Mouse (Mus musculus) testis, adult 2 months (tissue): ENCODE data around the gene Wipf2. TPM values are rescaled to one million over a fixed set of nuclear protein-coding genes. Genes with fewer than 3 reads are reported as not detected.

Experiments used
- H3K27ac ChIP-seq: fragments of 200-500 bp; 2 replicates; pipeline ENCODE4 v1.5.1; 2012; ENCODE audit warnings: low read depth, low read length; ENCODE audit not compliant: control insufficient read depth, insufficient read depth
- H3K27me3 ChIP-seq: fragments of 200-500 bp; 2 replicates; pipeline ENCODE4 v1.6.1; 2012; ENCODE audit warnings: mild to moderate bottlenecking, low read length, moderate library complexity; ENCODE audit not compliant: control insufficient read depth, insufficient read depth
- H3K36me3 ChIP-seq: fragments of 200-500 bp; 2 replicates; pipeline ENCODE4 v1.6.1; 2012; ENCODE audit warnings: mild to moderate bottlenecking, low read length; ENCODE audit not compliant: control insufficient read depth, insufficient read depth
- H3K4me1 ChIP-seq: fragments of 200-500 bp; 2 replicates; pipeline ENCODE4 v1.6.1; 2012; ENCODE audit warnings: low read length; ENCODE audit not compliant: control insufficient read depth, insufficient read depth
- H3K4me3 ChIP-seq: fragments of 200-500 bp; 2 replicates; pipeline ENCODE4 v1.5.1; 2012; ENCODE audit warnings: low read depth, mild to moderate bottlenecking, low read length, moderate library complexity, mixed read lengths; ENCODE audit not compliant: control insufficient read depth
- CTCF ChIP-seq: fragments of 200-500 bp; IDR thresholded peaks from 2 replicates; pipeline ENCODE4 v1.5.1; 2012; ENCODE audit warnings: low read depth, mild to moderate bottlenecking, inconsistent platforms, low read length, moderate library complexity; ENCODE audit not compliant: control insufficient read depth, insufficient read depth, insufficient replicate concordance
- POLR2A ChIP-seq: fragments of 200-500 bp; IDR thresholded peaks from 2 replicates; pipeline ENCODE4 v1.6.1; 2012; ENCODE audit warnings: low read depth, mild to moderate bottlenecking, inconsistent platforms, low read length, moderate library complexity; ENCODE audit not compliant: control insufficient read depth
- polyA plus RNA-seq: library from polyadenylated mRNA; depleted of rRNA; stranded (reverse); fragments of >200 nt; gene quantifications from 2 replicates; pipeline ENCODE4 v1.2.3, GENCODE M21; 2012

The Wipf2 gene
- polyA plus RNA-seq, 1 experiment, result 6.4 TPM

DNA sequence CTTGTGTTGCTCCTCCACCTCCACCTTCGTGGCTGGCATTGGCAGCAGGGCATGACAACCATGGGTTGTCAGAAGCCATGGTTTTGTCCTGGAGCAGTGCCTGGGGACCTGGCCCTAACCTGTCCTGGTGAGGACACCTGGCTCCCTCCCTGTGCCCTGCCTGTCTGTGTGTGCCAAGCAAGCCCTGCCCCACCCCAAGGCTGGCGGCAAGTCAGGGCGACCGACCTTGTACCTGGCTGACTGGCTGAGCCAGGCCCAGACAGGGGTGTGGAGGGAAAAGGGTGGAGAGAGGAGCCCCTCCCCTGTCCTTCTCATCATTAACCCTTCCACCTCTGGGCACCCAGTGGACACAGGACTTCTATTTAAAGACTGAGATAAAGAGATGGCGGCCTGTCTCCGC, 24.0 kb upstream of the Wipf2 start:
- Histone ChIP-seq H3K4me3 (no peak overlapping the region), H3K27me3 (no peaks in the 10 kb centered on the region), H3K4me1 (peaks cover 6% of the 10 kb centered on the region; the same call in 1 of the 2 replicates), H3K27ac (no peak overlapping the region), H3K36me3 (no peaks in the 10 kb centered on the region)
- TF ChIP-seq POLR2A (no peak), CTCF (no peak)

DNA sequence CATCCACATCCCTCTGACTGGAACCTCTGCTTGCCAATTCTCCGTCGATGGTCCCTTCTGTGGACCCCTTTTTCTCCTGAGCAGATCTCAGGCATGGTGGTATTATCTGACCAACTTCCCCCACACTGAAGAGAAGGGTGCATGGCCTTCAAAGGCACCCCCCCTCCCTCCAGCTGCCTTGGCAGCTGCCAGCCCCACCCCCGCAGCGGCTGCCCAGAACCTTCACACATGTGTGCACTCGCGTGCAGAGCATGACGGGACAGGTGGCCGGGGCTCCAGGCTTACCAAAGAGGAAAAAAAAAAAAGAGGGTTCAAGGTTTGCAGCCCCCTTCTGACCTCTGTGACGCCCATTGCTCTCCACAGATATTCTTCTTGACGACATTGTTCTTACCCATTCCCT, 23.5 kb upstream of the Wipf2 start:
- Histone ChIP-seq H3K4me3 (no peak overlapping the region), H3K27me3 (no peaks in the 10 kb centered on the region), H3K36me3 (no peaks in the 10 kb centered on the region), H3K27ac (no peak overlapping the region), H3K4me1 (peaks cover 6% of the 10 kb centered on the region; the same call in 1 of the 2 replicates)
- no peak for TF ChIP-seq POLR2A

DNA sequence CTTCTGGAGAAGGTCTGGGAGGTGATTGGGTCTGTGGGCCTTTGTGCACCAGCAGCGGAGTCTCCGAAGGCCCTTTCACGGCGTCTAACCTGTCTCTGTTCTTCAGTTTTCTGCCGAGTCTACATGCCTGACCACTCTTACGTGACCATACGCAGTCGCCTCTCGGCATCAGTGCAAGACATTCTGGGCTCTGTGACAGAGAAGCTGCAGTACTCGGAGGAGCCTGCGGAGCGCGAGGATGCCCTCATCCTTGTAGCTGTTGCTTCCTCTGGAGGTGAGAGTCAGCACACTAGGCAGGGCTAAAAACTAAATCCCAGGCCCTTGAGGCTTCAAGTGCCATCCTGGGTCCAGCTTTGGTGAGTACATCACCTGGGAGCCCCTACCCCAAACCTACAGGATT, 17.4 kb upstream of the Wipf2 start:
- Histone ChIP-seq H3K27ac (no peak overlapping the region), H3K36me3 (no peaks in the 10 kb centered on the region), H3K4me1 (peaks cover 12% of the 10 kb centered on the region), H3K4me3 (no peak overlapping the region), H3K27me3 (no peaks in the 10 kb centered on the region)
- TF ChIP-seq CTCF, result 0 out of 2 replicates have a peak, but pooled peaks have one; percentile 17
- TF ChIP-seq POLR2A, result no peak

DNA sequence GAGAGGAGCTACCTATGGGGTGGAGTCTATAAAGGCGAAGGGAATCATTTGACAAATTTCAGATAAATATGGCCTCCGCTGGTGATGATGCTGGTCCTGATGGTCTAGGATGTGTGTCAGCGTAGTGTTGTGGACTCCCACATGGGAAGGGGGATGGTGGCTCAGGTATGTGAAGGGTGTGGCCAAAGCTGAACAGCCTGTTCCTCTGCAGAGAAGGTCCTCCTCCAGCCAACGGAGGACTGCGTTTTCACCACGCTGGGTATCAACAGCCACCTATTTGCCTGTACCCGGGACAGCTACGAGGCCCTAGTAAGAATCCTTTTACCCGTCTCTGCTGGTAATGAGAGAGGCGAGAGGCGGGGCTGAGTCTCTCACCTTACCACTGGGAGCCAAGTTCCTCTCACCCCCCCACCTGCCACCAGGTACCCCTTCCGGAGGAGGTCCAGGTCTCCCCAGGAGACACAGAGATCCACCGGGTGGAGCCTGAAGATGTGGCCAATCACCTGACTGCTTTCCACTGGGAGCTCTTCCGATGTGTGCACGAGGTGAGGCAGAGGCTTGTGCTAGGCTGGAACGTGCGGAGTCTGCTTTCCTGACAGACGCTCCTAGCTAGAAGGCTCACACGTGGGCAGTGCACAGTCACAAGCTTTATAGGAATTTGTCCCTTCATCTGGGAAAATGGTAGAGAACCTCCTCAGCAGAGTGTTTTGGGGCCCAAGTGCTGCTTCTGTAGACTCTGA, 16.4 kb upstream of the Wipf2 start:
- no peak overlapping the region for H3K4me3 ChIP-seq
- H3K27me3 ChIP-seq, result no peaks in the 10 kb centered on the region
- H3K4me1 ChIP-seq, result peaks cover 12% of the 10 kb centered on the region
- no peak for TF ChIP-seq POLR2A
- H3K36me3 ChIP-seq, result no peaks in the 10 kb centered on the region
- H3K27ac ChIP-seq, result no peak overlapping the region

DNA sequence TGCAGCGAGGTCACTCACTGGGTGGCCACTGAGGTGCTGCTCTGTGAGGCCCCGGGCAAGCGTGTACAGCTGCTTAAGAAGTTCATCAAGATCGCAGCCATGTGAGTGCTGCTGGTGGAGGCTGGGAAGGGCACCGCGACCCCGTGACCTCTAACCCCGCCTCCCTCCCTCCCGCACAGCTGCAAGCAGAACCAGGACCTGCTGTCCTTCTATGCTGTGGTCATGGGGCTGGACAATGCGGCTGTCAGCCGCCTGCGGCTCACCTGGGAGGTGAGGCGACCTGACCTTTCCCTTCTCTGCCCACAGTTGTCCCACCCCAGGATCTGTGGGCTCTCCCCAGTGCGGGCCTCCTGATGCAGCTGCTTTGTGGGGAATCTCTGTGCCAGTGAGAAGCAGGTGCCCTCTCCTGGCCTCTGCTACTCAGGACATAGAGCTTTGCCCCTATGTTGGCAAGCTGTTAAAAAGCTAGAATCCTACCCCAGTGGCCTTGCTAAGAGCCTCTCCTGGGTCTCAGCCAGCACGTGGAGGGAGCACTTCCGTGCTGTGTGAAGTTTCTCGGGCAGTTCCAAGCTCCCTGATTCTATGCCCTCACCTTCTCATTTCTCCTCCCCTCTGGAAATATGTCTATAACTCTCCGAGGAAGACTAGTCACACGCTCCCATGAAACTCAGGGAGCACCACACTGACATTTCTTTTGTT, 14.1 kb upstream of the Wipf2 start:
- H3K27me3 ChIP-seq, result no peaks in the 10 kb centered on the region
- H3K27ac ChIP-seq, result no peak overlapping the region
- no peak overlapping the region for H3K4me3 ChIP-seq
- H3K4me1 ChIP-seq, result peaks cover 12% of the 10 kb centered on the region
- TF ChIP-seq CTCF, result no peak
- TF ChIP-seq POLR2A, result no peak
- no peaks in the 10 kb centered on the region for H3K36me3 ChIP-seq

DNA sequence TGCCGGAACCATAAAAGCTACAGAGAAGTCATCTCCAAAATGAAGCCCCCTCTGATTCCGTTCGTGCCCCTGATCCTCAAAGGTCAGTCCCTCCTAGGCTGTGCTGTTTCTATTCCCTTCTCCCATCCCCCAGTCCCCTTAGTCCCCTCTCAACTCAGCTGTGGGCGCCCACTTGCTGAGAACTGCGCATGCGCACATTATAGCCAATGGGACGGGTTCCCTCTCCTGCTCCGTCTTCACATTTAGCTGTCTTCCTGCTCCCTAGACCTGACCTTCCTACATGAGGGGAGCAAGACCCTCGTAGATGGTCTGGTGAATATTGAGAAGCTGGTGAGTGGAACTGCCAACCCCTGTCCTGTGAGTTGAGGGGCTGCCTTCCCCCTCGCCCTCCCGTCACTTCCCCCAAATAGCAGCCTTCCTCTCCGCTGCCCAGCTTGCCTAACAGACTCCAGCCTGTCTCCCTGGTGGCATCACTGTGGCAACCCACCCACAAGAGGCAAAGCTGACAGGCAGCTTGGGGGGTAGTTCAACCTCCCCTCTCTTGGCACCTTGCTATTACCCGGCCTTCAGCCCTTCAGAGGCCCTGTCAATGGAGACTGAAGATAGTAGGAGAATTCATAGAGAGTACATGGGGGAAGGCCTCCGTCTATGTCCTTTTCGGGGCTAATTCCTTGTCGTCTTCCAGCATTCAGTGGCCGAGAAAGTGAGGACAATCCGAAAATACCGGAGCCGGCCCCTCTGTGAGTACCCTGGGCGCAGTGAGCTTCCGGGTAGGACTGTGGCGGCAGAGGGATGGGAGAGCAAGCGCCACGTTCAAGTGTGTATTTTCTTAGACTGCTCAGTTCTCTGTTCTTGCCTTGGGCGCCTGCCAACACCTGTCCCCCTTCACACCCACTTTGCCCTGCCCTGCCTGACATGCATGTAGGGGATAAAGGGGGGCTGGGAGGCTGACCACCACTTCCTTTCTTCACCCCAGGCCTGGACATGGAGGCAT, 13.0 kb upstream of the Wipf2 start:
- TF ChIP-seq POLR2A, result no peak
- no peak for TF ChIP-seq CTCF
- no peak overlapping the region for H3K27ac ChIP-seq
- peaks cover 12% of the 10 kb centered on the region for H3K4me1 ChIP-seq
- H3K27me3 ChIP-seq, result no peaks in the 10 kb centered on the region
- no peaks in the 10 kb centered on the region for H3K36me3 ChIP-seq
- peak overlapping the region; percentile 37 for H3K4me3 ChIP-seq

DNA sequence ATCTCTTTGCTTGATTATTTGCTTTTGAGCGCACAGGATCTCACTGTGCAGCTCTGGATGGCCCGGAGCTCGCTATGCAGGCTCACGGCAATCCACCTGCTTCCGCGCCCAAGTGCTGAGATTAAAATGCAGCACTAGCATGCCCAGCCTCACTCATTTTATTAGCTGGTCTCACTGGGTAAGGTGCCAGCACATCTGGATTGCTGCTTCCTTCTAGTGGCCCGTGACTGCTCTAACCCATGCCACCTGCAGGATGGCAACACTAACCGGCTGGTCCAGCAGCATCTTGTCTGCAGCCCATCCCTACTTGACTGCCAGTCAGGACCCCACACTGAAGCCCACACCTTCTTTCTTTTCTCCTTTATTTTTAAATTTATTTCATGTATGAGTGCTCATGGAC, 9.3 kb upstream of the Wipf2 start:
- Histone ChIP-seq H3K27ac (no peak overlapping the region), H3K36me3 (no peaks in the 10 kb centered on the region), H3K27me3 (no peaks in the 10 kb centered on the region), H3K4me1 (peaks cover 11% of the 10 kb centered on the region), H3K4me3 (no peak overlapping the region)
- TF ChIP-seq CTCF, result no peak
- no peak for TF ChIP-seq POLR2A
